ENCODE assay signal across 9 mouse cellular contexts in the genomic region with DNA sequence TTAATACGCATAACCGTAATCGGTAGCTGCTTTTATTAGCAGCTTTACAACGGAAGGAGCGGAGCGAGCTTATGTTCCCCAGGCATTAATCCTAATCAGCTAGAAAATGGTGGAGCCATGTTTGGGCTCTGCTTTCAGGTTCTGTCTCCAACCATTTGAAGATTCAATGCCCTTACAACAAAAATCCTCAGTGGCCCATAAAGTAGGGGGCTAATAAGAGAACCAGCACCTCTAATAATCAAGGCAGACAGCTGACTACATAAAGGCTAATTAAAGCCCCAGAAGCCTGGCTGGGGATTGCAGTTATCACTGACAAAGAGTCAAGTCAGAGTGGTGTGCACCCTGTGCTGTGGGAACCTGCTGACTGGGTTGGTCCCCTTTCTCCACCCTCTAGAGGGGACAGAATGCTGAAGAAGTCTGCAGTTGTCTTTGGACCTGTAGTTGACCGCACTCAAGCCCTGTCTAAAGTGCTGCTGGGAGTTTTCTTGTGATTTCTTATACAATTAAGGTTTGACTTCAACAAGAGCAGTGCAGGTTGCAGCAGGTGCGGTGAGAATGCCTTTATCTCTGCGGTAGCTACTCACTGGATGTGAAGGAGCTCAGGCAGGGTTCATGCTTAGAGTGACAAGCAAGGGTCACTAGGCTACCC. TPM values are rescaled to one million over a fixed set of nuclear protein-coding genes. Genes with fewer than 3 reads are reported as not detected.
DNase-seq lines count a peak whose midpoint lies in the region; ATAC-seq and TF ChIP-seq lines count a peak whose summit lies in the region.
"Had no signal": no experiment of that assay in that cellular context is flagged by ENCODE, and none has a peak within 500 bp of the region (broad histone marks: within the 10 kb centered on the region; RNA-seq: fewer than 3 reads in every experiment).

No protein-coding gene starts in this region.

- 56% methylated on average over 9 of the region's 9 CpGs for WGBS in liver, embryonic 11.5 days
- WGBS in forebrain, embryonic 16.5 days, result 40% methylated on average over 9 of the region's 9 CpGs
- WGBS in limb, embryonic 14.5 days, result 40% methylated on average over 9 of the region's 9 CpGs

- intact Hi-C loops in left cerebral cortex, postnatal 14 days (cut with DNase I), result loop anchor here (5.0 kb wide), 2 partner anchors 67 to 82 kb away; a partner anchor contains a TSS

- no peak for TF ChIP-seq POLR2A in limb, embryonic 14.5 days (IDR thresholded peaks at IDR 0.05; ENCODE audit: borderline replicate concordance, extremely low read depth, insufficient read depth, insufficient read length)

- ATAC-seq in liver, embryonic 11.5 days (replicated peaks; ENCODE audit: low FRiP score), result no peak
- no peak for ATAC-seq in forebrain, embryonic 16.5 days
- no peak for ATAC-seq in limb, embryonic 14.5 days (ENCODE audit: low FRiP score, low read depth)

- H3K9ac ChIP-seq in liver, embryonic 11.5 days (ENCODE audit: low read depth, low read length), result no peak overlapping the region
- no peak overlapping the region; the same call in 1 of the 2 replicates for H3K9ac ChIP-seq in forebrain, embryonic 16.5 days (replicated peaks; ENCODE audit: low read depth, low read length)
- H3K9ac ChIP-seq in limb, embryonic 14.5 days (ENCODE audit: low read depth, low read length, severe bottlenecking), result peak overlapping the region; percentile 82; the same call in 1 of the 2 replicates

- no peaks in the 10 kb centered on the region for H3K9me3 ChIP-seq in liver, embryonic 11.5 days (ENCODE audit: control insufficient read depth, low read length)
- no peaks in the 10 kb centered on the region for H3K9me3 ChIP-seq in forebrain, embryonic 16.5 days (ENCODE audit: control insufficient read depth, low read length)
- no peaks in the 10 kb centered on the region for H3K9me3 ChIP-seq in limb, embryonic 14.5 days (ENCODE audit: control insufficient read depth, low read length)

- peaks cover 9% of the 10 kb centered on the region; the same call in 1 of the 2 replicates for H3K36me3 ChIP-seq in liver, embryonic 11.5 days (ENCODE audit: control insufficient read depth, insufficient read depth, low read length)
- peaks cover 10% of the 10 kb centered on the region; the same call in 1 of the 2 replicates for H3K36me3 ChIP-seq in forebrain, embryonic 16.5 days (ENCODE audit: control insufficient read depth, insufficient read depth)
- H3K36me3 ChIP-seq in limb, embryonic 14.5 days (ENCODE audit: control insufficient read depth, insufficient read depth, low read length), result peaks cover 24% of the 10 kb centered on the region

- H3K4me1 ChIP-seq in liver, embryonic 11.5 days (replicated peaks; ENCODE audit: control insufficient read depth, insufficient read depth, low read length), result peaks cover 6% of the 10 kb centered on the region; the same call in 1 of the 2 replicates
- peaks cover 30% of the 10 kb centered on the region for H3K4me1 ChIP-seq in forebrain, embryonic 16.5 days (replicated peaks; ENCODE audit: control insufficient read depth, insufficient read depth, low read length)
- peaks cover 18% of the 10 kb centered on the region for H3K4me1 ChIP-seq in limb, embryonic 14.5 days (ENCODE audit: control insufficient read depth, insufficient read depth, low read length)

- H3K4me2 ChIP-seq in liver, embryonic 11.5 days, result peak overlapping the region; percentile 79
- H3K4me2 ChIP-seq in forebrain, embryonic 16.5 days (ENCODE audit: low read length), result peak overlapping the region; percentile 63
- H3K4me2 ChIP-seq in limb, embryonic 14.5 days (replicated peaks; ENCODE audit: low read depth, low read length, severe bottlenecking), result peak overlapping the region; percentile 67

- no peak overlapping the region for H3K27ac ChIP-seq in liver, embryonic 11.5 days (ENCODE audit: low read depth, low read length)
- no peak overlapping the region for H3K27ac ChIP-seq in forebrain, embryonic 16.5 days (ENCODE audit: low read length)
- H3K27ac ChIP-seq in limb, embryonic 14.5 days (replicated peaks; ENCODE audit: low read depth, low read length), result 0 out of 2 replicates have a peak overlapping the region, but pooled peaks have one; percentile 35

- no peaks in the 10 kb centered on the region for H3K27me3 ChIP-seq in liver, embryonic 11.5 days (replicated peaks; ENCODE audit: control insufficient read depth, insufficient read depth, low read length)
- no peaks in the 10 kb centered on the region for H3K27me3 ChIP-seq in forebrain, embryonic 16.5 days (replicated peaks; ENCODE audit: control insufficient read depth, insufficient read depth, low read length)
- H3K27me3 ChIP-seq in limb, embryonic 14.5 days (ENCODE audit: control insufficient read depth, insufficient read depth, low read length), result no peaks in the 10 kb centered on the region

- no peak for DNase-seq in liver, embryonic 11.5 days (ENCODE audit: low spot score)
- no peak for DNase-seq in liver
- DNase-seq in limb, embryonic 14.5 days (ENCODE audit: low spot score), result no peak
- DNase-seq in retina, embryonic 14.5 days (ENCODE audit: low spot score), result peak; percentile 22
- no peak for DNase-seq in gastrocnemius, postnatal 10 days
- no peak for DNase-seq in left cerebral cortex, postnatal 14 days (ENCODE audit: low spot score in 2 of 2)
- no peak for DNase-seq in ovary, adult 18-20 months (ENCODE audit: low spot score)
- DNase-seq: thymus, adult 2 months had no signal

- H3K4me3 ChIP-seq in liver, embryonic 11.5 days (ENCODE audit: low read depth, low read length), result peak overlapping the region; percentile 83
- no peak overlapping the region; the same call in 1 of the 2 replicates for H3K4me3 ChIP-seq in forebrain, embryonic 16.5 days (replicated peaks; ENCODE audit: low read length)
- peak overlapping the region; percentile 81 for H3K4me3 ChIP-seq in limb, embryonic 14.5 days (replicated peaks; ENCODE audit: low read length)

RNA-seq across cellular contexts. Expression of a gene that starts 1.0 kb away (rescaled TPM):
- polyA plus RNA-seq in liver, embryonic 11.5 days (2014; fragmentation: Nextera tagmentation; extraction: Ambion mirVana), result 13.7 and 15.4 TPM in 2 replicates
- polyA plus RNA-seq in forebrain, embryonic 16.5 days (2015; fragmentation: Nextera tagmentation; extraction: Ambion mirVana), result 77.5 and 95.0 TPM in 2 replicates
- polyA plus RNA-seq in limb, embryonic 14.5 days (2012; rRNA removed), result 68.3 and 77.4 TPM in 2 replicates
- polyA plus RNA-seq in limb, embryonic 14.5 days (2014; fragmentation: Nextera tagmentation; extraction: Ambion mirVana), result 35.1 and 37.0 TPM in 2 replicates
- 10 to 100 TPM; 18.8 to 29.4 TPM for total RNA-seq in gastrocnemius, postnatal 10 days (2021)
- total RNA-seq in left cerebral cortex, postnatal 14 days (2021), result 100 to 1,000 TPM; 146 to 148 TPM

RNA-seq across cellular contexts. Expression of a gene that starts 5.5 kb away (rescaled TPM):
- polyA plus RNA-seq in liver, embryonic 11.5 days (2014; fragmentation: Nextera tagmentation; extraction: Ambion mirVana), result 222 and 242 TPM in 2 replicates
- polyA plus RNA-seq in forebrain, embryonic 16.5 days (2015; fragmentation: Nextera tagmentation; extraction: Ambion mirVana), result 124 and 125 TPM in 2 replicates
- 136 and 176 TPM in 2 replicates for polyA plus RNA-seq in limb, embryonic 14.5 days (2012; rRNA removed)
- polyA plus RNA-seq in limb, embryonic 14.5 days (2014; fragmentation: Nextera tagmentation; extraction: Ambion mirVana), result 176 and 202 TPM in 2 replicates
- total RNA-seq in gastrocnemius, postnatal 10 days (2021), result 10 to 100 TPM; 67.5 to 79.0 TPM
- 10 to 100 TPM; 79.1 to 82.2 TPM for total RNA-seq in left cerebral cortex, postnatal 14 days (2021)

RNA-seq across cellular contexts. Expression of a gene that starts 5.8 kb away (rescaled TPM):
- polyA plus RNA-seq in liver, embryonic 11.5 days (2014; fragmentation: Nextera tagmentation; extraction: Ambion mirVana), result 42.7 and 50.1 TPM in 2 replicates
- 84.4 and 86.7 TPM in 2 replicates for polyA plus RNA-seq in forebrain, embryonic 16.5 days (2015; fragmentation: Nextera tagmentation; extraction: Ambion mirVana)
- 181 and 182 TPM in 2 replicates for polyA plus RNA-seq in limb, embryonic 14.5 days (2012; rRNA removed)
- polyA plus RNA-seq in limb, embryonic 14.5 days (2014; fragmentation: Nextera tagmentation; extraction: Ambion mirVana), result 106 and 110 TPM in 2 replicates
- total RNA-seq in gastrocnemius, postnatal 10 days (2021), result 10 to 100 TPM; 21.2 to 28.2 TPM
- 100 to 1,000 TPM in 1 of 2 experiments, 10 to 100 TPM in 1; 96.6 to 104 TPM for total RNA-seq in left cerebral cortex, postnatal 14 days (2021)

RNA-seq across cellular contexts. Expression of a gene that starts 6.0 kb away (rescaled TPM):
- polyA plus RNA-seq in liver, embryonic 11.5 days (2014; fragmentation: Nextera tagmentation; extraction: Ambion mirVana), result 15.8 and 30.1 TPM in 2 replicates
- 4.6 and 9.1 TPM in 2 replicates for polyA plus RNA-seq in forebrain, embryonic 16.5 days (2015; fragmentation: Nextera tagmentation; extraction: Ambion mirVana)
- polyA plus RNA-seq in limb, embryonic 14.5 days (2012; rRNA removed), result 173 and 186 TPM in 2 replicates
- 37.8 and 40.4 TPM in 2 replicates for polyA plus RNA-seq in limb, embryonic 14.5 days (2014; fragmentation: Nextera tagmentation; extraction: Ambion mirVana)
- total RNA-seq in gastrocnemius, postnatal 10 days (2021), result 1 to 10 TPM; 1.9 to 3.1 TPM
- total RNA-seq in left cerebral cortex, postnatal 14 days (2021), result 10 to 100 TPM; 10.6 to 13.6 TPM

RNA-seq across cellular contexts. Expression of a gene that starts 16.2 kb away (rescaled TPM):
- 0.30 and 0.61 TPM in 2 replicates for polyA plus RNA-seq in liver, embryonic 11.5 days (2014; fragmentation: Nextera tagmentation; extraction: Ambion mirVana)
- polyA plus RNA-seq in forebrain, embryonic 16.5 days (2015; fragmentation: Nextera tagmentation; extraction: Ambion mirVana), result 1.0 and 1.3 TPM in 2 replicates
- 10.9 and 12.1 TPM in 2 replicates for polyA plus RNA-seq in limb, embryonic 14.5 days (2012; rRNA removed)
- polyA plus RNA-seq in limb, embryonic 14.5 days (2014; fragmentation: Nextera tagmentation; extraction: Ambion mirVana), result 1.4 and 1.8 TPM in 2 replicates
- total RNA-seq in gastrocnemius, postnatal 10 days (2021), result under 1 TPM; 0.90 to 0.94 TPM
- total RNA-seq in left cerebral cortex, postnatal 14 days (2021), result 1 to 10 TPM; 4.9 to 5.0 TPM
